Comparison of ENCODE assay signal across 20 mouse cellular contexts in the genomic region with DNA sequence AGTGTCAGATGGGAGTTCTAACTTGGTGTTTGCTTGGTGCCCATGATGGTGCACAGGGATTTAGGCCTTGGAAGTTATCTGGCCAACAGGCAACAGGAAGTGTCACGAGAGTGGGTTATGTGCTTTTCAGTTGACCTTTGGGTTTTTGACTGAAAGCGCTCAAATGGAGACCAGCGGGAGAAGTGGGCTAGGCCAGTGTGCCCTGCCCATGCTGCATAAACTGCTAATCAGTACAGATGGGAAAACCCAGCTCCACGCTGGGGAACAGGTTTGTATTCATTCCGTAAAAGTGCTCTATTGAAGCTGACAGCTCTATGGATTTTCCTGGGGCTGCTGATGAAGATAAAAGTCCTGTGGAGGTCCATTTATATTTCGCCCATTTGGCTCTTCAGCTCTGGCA.
"Had no signal": no experiment of that assay in that cellular context is flagged by ENCODE, and none has a peak within 500 bp of the region (broad histone marks: within the 10 kb centered on the region; RNA-seq: fewer than 3 reads in every experiment).

No protein-coding gene starts in this region.

- H3K4me1 ChIP-seq: heart, embryonic 15.5 days; hindbrain, embryonic 13.5 days; hindbrain, embryonic 15.5 days; liver, embryonic 13.5 days had no signal

- ATAC-seq: hindbrain, postnatal 0 days had no signal

- H3K27ac ChIP-seq: heart, embryonic 13.5 days; heart, embryonic 15.5 days; hindbrain, embryonic 13.5 days; hindbrain, embryonic 15.5 days; hindbrain, postnatal 0 days; layer of hippocampus, adult 2 months; left cerebral cortex, adult 2 months; limb, embryonic 10.5 days; limb, embryonic 12.5 days; liver, embryonic 13.5 days had no signal

- H3K9ac ChIP-seq: heart, embryonic 13.5 days; heart, embryonic 15.5 days; hindbrain, embryonic 13.5 days; hindbrain, embryonic 15.5 days; limb, embryonic 12.5 days; liver, embryonic 13.5 days had no signal

- H3K27me3 ChIP-seq: heart, embryonic 13.5 days; heart, embryonic 15.5 days; hindbrain, embryonic 15.5 days; liver, embryonic 13.5 days had no signal

- H3K9me3 ChIP-seq: heart, embryonic 13.5 days; heart, embryonic 15.5 days; hindbrain, embryonic 13.5 days; hindbrain, embryonic 15.5 days; limb, embryonic 10.5 days; limb, embryonic 12.5 days; liver, embryonic 13.5 days had no signal

- DNase-seq: gastrocnemius, postnatal 25 days; heart, adult 18-20 months; heart, postnatal 14 days; heart, postnatal 36 days; kidney, adult 18-20 months; kidney, adult 8-10 months; kidney, postnatal 10 days; kidney, postnatal 25 days; kidney, postnatal 4 days; liver, embryonic 13.5 days had no signal

- H3K4me2 ChIP-seq: heart, embryonic 11.5 days; heart, embryonic 13.5 days; heart, embryonic 15.5 days; hindbrain, embryonic 13.5 days; hindbrain, embryonic 15.5 days; limb, embryonic 12.5 days; liver, embryonic 13.5 days had no signal

- H3K36me3 ChIP-seq: heart, embryonic 13.5 days; heart, embryonic 15.5 days; hindbrain, embryonic 13.5 days; hindbrain, embryonic 15.5 days; limb, embryonic 10.5 days; limb, embryonic 12.5 days; liver, embryonic 13.5 days had no signal

- H3K4me3 ChIP-seq: heart, embryonic 13.5 days; heart, embryonic 15.5 days; hindbrain, embryonic 13.5 days; hindbrain, embryonic 15.5 days; layer of hippocampus, adult 2 months; left cerebral cortex, adult 2 months; limb, embryonic 10.5 days; limb, embryonic 12.5 days; liver, embryonic 13.5 days had no signal
